Mouse (Mus musculus): ENCODE measurements around the gene Eml2. TPM values are rescaled to one million over a fixed set of nuclear protein-coding genes. Genes with fewer than 3 reads are reported as not detected.

The Eml2 gene
- total RNA-seq, 4 experiments from 2014 or later = 10.9 to 15.9 (median 12.9) TPM

DNA sequence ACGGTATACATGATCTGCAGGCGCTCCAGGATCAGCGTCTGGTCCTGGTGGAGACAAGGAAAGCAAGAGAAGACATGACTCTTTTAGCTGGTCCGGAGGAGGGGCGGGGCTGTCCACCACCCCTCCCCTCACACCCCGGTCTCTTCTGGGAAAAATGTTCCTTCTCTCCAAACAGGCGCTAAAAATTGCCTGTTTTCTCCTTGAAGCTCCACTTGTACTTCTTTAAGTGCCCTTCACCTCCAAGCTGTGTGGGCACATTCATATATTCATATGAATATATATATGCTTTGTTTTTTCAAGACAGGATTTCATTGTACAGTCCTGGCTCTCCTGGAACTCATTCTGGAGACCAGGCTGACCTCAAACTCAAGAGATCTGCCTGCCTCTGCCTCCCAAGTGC lies 13.3 kb upstream of the Eml2 start:
- no peak for DNase-seq (ENCODE audit: low spot score in 2 of 2)

DNA sequence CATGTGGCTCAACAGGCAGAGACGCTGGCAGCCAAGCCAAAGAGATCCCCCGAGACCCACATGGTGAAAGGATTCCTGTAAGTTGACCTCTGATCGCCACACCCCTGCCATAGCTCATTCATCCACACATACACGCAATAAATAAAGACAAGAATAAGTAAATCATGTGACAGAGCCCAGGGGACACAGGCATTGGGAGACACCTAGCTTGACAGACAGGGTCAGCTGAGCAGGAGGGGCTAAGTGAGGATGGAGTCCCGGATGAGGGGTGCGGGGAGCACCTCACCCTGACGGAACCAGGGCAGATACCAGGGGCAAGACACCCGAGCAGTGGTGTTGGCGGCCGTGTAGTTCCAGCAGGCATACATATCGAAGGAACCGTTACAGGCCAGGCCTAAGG lies 12.5 kb upstream of the Eml2 start:
- no peak for DNase-seq (ENCODE audit: low spot score in 2 of 2)

DNA sequence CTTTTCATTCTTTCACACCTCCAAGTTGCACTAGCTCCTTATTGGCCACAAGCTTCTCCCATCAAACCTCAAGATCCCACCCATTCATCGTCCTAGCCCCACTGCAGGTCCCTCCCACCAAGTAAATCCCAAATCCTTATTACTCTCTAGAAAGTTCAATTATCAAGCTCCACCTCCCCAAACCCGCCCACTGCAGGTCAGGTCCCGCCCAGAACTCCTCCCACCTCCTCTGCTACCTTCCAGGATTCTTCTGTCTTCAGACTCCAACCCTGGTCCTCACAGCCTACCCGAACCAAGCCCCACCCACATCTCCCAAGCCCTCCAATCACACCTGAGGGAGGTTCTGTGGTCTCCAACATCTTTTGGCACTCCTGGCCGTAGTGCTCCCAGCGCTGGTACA lies 12.0 kb upstream of the Eml2 start:
- DNase-seq (ENCODE audit: low spot score in 2 of 2) = no peak

DNA sequence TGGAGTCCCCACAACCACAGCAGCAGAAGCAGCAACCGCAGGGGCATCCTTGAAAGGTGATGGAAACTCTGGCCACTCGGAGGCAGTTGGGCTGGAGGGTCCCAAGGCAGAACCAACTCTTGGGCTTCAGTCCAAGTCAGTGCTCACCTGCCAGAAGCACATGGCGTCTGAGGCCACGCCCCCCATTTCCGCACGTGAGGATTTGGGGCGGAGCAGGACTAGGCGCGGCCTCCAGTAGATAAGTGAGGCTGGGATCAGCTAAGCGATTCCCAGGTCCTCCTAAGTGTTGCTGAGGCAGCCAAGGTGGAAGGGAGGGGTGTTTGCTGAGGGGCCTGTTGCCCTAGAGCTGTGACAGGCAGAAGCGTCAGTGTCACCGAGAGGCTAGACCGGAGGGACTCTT lies 11.2 kb upstream of the Eml2 start:
- no peak for DNase-seq (ENCODE audit: low spot score in 2 of 2)

DNA sequence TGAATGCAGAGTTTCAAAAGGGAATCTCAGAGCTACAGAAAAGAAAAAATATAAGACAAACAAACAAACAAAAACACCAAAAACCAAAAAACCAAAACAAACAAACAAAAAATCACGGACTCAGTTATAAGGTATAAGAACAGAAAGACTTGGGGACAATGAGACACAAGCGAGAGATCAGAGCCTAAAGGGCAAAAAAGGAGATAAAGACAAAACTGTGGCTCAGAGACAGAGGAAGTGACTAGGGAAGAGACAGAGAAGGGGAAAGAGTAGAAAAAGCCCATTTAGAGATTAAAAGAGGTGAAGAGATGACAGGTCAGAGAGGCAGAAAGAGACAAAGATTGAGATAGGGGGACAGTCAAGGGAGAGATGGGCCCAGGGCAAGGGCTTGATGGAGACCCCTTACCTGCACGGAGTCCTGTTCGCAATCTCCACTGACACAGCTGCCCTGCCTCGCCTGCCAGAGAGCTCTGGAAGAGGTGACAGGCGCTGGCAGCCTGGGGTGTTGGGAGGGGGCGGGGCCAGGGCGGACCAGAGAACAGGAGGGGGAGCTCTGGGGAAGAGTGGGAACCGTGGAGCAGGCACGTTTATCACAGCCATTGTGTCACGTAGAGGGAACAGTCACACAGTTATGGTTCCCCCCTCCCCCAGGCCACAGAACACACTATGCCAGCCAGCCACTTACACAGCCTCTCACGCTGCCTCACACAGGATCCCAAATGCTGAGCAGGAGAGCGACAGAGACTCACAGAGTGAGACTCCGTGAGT lies 10.4 kb upstream of the Eml2 start, which contains the start of gene Gipr:
TSS of gene Gipr (minus strand) at position 472 of the 768 bp plus-strand sequence.
- no peak for DNase-seq (ENCODE audit: low spot score in 2 of 2)

DNA sequence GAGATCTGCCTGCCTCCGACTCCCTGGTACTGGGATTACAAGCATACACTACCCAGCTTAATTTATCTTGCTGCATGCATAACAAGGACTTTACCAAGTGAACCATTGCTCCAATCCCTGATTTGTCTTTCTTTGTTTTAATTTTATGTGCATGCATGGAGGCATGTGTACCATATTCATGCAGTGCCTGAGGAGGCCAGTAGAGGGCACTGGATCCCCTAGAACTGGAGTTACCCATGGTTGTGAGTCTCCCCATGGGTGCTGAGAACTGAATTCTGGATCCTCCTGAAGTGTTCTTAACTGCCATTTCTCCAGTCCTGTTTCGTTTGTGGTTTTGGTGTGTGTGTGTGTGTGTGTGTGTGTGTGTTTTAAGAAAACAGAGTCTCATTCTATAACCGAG lies 9.2 kb upstream of the Eml2 start:
- DNase-seq (ENCODE audit: low spot score in 2 of 2) = no peak

DNA sequence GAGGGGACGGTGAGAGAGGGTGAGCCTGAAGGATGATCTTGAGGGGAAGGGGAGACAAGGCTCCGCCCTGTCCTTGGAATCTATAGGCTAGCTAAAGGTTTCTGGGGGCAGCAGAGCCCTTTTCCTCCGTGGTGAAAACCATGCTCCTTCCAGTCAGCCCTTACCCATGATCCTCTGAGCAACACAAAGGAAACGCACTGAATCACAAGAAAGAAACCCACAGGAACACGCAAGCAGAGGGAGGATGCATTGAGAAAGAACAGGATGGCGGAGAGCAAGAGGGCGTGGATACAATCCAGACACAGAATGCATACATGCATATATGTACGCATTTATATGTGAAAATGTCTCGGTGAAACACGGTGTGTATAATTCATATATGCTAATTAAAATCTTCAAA lies 6.7 kb upstream of the Eml2 start:
- no peak for DNase-seq (ENCODE audit: low spot score in 2 of 2)

DNA sequence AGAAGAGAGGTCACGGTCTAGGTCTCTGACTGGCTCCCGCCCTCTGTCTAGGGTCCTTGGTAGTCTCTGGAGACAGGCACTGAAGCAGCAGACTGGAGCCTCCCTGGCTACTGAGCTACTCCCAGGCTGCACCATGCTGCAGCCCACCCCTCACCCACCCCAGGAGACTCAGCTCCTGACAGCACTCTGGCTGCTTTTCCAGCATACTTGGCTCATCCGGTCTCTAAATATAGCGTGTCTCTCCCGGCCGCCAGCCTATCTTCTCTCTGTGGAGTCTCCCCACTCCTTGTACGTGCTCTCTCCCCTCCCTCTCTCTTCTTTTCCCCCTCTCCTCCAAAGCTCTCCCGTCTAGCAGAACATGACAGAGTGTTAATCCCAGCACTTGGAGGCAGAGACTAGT lies 6.1 kb upstream of the Eml2 start:
- DNase-seq (ENCODE audit: low spot score in 2 of 2) = no peak

DNA sequence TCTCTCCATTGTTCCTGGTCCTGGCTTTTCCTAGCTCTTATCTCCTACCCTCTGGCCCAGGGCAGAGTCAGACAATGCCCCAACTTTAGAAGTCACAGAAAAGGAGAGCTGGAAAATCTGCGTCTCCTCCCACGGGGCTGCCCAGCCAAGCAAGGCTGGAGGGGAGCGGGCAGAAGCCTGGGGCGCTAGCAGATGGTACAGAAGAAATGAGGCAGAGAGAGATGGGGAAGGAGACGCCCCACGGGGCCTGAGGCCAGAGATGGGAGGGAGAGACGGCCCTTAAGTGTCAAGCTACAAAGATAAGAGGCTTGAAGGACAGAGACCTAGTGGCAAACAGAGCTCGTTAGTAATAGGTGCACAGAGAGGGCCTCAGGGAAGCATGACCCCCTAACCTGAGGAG lies 4.4 kb upstream of the Eml2 start:
- no peak for DNase-seq (ENCODE audit: low spot score in 2 of 2)

DNA sequence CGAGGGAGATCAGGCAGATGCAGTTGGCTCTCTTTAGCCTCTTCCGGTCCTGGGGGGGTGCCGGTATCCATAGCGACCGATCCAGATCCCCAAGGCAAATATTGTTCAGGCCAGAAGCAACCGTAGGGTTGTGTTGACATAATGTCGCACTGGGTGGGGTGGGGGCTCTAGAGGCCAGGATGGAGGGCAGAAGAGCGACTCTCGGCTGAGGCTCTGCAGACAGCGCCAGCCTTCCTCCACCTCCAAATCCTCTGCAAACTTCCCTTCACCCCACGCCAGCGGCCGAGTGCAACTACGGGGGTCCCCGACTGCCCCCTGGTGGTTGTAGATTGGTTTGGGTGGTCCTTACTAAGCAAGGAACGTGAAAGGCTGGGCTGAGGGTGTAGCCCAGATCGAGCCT lies 3.3 kb upstream of the Eml2 start:
- DNase-seq (ENCODE audit: low spot score in 2 of 2) = peak; percentile 60 to 70

DNA sequence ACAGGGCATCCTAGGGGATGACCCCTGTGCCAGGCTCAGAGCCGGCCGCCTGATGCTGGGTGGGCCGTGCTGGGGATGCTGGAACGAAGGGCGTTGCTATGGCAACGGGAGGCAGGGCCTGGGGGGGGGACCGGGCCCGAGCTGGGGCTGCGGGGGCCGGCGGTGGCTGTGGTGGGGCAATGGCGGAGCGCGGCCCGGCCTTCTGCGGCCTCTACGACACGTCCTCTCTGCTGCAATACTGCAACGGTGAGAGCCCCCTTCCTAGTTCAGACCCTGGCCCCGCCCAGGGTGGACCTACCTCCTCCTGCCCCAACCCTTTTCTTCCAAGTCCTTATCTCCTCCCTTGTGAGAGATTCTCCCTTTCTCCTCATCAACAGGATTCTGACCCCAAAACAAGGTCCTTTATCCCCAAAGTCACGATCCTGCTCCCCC lies 311 bp downstream of the Eml2 start:
- DNase-seq (ENCODE audit: low spot score in 2 of 2) = no peak

DNA sequence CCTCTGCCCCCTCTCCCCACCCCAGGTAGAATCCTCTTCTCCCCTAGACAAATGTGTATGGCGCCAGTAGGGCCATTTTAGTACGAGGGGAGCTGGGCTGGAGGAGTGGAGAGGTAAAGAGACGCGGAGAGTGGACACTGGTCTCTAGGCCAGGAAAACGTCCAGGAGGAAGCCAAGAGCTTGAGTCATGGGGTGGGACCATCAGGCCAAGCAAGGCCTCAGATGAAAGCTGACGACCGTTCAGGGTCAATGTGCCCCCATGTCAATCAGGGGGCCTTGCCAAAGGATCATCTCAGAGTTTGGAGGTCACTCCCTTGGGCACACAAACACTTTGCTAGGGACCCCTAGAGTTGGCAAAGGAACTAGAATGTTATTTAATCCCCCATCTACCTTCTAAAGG lies 995 bp downstream of the Eml2 start:
- DNase-seq (ENCODE audit: low spot score in 2 of 2) = no peak

DNA sequence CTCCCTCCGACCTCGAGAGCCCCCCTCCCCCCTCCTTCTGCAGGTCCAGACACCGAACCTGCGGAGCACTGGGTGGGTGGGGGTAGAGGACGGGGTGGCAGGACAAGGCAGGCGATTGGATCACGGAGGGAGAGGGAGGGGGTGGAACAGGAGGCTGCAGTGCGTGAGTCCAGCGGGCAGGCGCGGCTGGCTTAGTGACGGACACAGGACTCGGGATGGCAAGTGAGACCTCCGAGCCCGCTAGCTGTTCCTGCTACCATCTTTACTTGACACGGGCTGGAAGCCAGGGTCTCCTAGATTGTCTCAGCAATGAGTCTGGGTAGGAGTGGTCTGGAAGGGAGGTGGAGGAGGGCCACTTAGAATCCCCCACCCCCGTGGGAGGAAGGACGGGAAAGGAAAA lies 1.8 kb downstream of the Eml2 start:
- DNase-seq (ENCODE audit: low spot score in 2 of 2) = no peak

DNA sequence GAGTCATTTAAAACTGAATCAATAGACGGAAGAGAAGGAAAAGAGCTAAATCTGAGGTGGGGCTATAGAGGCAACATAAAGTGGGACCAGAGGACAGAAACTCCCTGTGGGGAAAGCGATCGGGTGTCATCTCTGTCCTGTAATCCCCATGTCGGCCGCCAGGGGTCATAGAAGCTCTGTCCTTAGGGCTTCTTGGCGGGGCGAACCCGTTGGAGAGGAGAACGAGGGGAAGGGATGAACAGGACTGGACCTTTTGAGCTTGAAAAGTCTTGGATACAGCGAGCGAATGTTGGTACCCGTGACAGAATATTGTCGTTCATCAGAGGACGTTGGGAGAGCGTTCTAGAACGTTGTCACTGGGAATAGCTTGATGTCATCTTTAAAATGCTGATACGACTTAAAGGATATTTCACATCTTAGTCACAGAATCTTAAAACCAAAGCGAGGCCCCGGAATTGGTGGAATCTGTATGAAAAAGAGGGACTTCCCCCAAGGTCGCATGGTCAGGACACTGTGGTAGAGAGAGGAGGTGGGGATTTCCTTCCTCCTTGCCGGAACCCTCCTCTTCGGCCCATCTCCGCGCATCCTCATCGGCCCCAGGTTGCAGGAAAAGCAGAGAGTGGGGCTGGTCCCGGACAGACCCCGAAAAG lies 2.3 kb downstream of the Eml2 start:
- peak; percentile 43 to 54 for DNase-seq (ENCODE audit: low spot score in 2 of 2)

DNA sequence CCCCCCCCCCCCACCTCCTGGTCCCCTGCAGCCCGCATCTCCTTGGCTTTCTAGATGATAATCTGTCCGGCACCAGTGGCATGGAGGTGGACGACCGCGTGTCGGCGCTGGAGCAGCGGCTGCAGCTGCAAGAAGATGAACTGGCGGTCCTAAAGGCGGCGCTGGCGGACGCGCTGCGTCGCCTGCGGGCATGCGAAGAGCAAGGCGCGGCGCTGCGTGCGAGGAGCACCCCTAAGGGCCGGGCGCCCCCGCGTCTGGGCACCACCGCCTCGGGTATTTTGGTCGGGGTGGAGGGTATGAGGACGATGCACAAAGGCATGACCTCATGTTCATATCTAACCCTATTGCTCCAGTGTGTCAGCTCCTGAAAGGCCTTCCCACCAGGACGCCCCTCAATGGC lies 3.0 kb downstream of the Eml2 start:
- peak in 1 of 2 experiments; percentile 59 for DNase-seq (ENCODE audit: low spot score in 2 of 2)

DNA sequence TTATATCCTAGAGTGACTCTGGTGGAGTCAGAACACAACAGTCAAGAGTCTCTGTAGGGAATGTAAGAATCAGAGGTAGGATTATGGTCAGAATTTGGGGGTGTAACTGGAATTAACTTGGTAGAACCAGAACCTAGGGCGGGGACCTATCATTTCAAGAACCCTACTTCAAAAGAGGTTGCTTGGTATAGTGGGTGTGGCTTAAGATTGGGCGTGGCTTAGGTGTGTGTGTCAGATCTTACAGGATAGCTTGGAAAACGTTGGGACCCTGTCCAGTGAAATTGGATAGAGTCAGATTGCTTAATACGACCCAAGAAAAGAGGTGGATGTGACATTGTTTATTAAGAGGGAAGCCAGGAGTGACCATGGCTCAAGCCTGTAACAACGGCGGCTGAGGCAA lies 3.7 kb downstream of the Eml2 start:
- no peak for DNase-seq (ENCODE audit: low spot score in 2 of 2)

DNA sequence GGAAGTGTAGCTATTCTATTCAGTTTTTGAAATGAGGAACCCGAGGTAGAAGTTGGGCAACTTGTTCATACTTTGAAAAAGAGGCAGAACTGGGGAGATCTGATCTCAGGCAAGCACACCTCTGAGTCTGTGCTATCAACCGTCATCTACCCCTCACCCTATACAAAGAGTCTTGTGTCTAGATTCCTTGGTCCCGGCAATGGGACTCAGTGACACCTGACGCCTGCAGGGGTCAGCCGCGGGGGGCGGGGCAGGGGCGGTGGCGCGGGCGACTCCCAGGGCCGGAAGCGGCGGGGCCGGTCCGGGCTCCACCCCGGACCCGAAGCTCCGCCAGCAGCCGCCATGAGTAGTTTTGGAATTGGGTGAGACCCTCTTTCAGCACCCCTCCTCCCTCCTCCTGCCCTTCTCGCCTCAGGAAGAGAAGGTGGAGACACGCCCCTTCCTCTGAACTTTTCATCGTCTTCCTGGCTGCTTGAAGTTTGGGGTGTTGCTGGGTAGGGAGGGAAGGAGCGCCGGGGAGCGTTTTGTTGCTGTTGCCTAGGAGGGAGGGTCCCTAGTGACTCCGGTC lies 4.7 kb downstream of the Eml2 start:
- DNase-seq (ENCODE audit: low spot score in 2 of 2) = no peak

DNA sequence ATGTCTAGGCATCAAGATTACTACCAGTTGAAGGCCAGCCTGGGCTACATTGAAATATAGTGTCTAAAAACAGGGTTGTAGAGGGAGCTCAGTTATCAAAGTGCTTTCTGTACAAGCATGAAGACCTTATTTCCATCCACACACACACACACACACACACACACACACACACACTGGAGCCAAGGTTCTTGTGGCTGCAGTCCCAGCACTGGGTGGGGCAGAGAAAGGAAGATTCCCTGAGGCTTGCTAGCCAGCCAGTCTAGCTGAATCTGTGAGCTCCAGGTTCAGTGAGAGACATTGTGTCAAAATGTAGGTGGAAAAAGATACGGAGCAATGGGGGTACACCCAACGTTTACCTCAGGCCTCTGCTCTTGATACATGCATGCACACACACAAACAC lies 8.0 kb downstream of the Eml2 start:
- no peak for DNase-seq (ENCODE audit: low spot score in 2 of 2)

DNA sequence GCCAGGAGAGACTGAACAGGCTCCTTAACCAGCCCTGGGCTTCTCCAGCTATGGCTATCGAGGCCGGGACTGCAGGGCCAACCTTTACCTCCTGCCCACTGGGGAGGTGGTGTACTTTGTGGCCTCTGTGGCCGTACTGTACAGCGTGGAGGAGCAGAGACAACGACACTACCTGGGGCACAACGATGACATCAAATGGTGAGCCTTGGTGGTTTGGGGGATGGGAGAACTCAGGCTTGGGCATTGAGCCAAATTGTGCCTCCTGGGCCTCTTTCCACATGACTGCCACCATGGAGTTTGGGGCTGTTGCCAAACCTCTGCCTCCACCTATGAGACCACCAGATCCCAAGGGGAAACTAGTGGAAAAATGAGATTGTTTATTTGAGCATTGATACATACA lies 8.5 kb downstream of the Eml2 start:
- DNase-seq (ENCODE audit: low spot score in 2 of 2) = no peak

DNA sequence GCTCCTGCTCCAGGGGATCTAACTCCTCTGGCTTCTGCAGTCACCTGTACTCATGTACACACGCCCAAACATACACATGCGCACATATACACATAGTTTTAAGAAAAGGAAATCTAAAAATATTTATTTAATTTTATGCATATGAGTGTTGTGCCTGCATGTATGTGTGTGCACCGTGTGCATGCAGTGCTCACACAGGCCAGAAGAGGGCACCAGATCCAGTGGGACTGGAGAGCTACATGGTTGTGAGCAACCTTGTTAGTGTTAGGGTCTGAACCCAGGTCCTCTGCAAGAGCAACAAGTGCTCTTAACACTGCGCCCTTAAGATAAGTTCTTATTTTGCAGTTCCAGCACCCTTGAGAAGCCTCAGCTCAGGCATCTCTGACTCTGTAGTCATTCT lies 18.5 kb downstream of the Eml2 start:
- DNase-seq (ENCODE audit: low spot score in 2 of 2) = no peak

DNA sequence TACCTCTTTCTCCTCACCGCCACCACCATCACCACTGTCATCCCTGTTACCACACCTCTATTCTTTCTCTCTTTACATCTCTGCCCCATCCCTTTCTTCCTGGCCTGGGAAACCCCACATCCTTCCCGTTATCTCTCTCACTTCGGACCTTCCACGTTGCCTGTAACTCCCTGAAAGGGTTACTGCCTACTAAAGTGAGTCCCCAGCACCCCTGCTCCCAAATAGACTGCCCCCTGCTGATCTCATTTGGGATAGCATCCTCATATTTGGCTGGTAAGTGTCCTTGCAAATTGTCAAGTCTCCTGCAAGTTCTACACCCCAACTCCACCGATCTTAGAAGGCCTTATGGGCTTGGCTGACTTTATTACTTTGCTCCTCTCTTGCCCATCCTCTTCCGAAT lies 20.5 kb downstream of the Eml2 start:
- DNase-seq (ENCODE audit: low spot score in 2 of 2) = no peak

DNA sequence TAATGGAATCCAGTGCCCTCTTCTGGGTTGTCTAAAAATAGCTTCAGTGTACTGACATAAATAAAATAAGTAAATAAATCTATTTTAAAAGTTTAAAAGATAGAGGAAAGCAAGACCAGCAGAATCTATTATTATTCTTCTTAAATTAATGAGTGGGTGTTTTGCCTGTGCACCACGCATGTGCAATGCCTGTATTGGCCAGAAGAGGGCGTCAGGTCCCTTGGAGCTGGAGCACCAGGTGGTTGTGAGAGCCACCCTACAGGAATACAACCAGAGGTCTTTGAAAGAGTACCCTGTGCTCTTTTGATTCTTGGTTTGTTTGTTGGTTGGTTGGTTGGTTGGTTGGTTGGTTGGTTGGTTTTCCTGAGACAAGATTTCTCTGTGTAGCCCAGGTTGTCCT lies 21.8 kb downstream of the Eml2 start:
- no peak for DNase-seq (ENCODE audit: low spot score in 2 of 2)

DNA sequence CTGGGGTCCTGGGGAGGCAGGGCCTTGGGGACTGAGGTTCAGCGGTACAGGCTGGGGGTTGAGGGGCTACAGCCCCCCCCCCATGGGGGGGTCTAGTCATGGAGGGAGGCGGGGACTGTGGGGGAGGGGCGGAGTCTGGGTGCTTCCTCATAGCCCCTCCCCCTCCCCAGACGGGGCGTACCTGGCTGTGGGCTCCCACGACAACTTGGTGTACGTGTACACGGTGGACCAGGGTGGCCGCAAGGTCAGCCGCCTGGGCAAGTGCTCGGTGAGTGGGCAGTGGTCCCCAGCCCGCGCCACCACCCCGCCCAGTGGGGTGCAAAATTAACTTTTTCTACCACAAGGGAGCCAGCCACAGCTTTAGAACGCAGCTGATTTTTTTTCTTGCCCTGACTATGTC lies 25.4 kb downstream of the Eml2 start:
- no peak for DNase-seq (ENCODE audit: low spot score in 2 of 2)

All from gastrocnemius, adult 8-10 months (tissue).